Mouse (Mus musculus) B cell, adult 67 days (primary cell): Measurements from ENCODE around the gene Olfr1356. TPM values are rescaled to one million over a fixed set of nuclear protein-coding genes. Genes with fewer than 3 reads are reported as not detected.

ENCODE experiments used
- total RNA-seq, 2 experiments: library from RNA; stranded (reverse); gene quantifications; 4 replicates each; pipeline ENCODE4 v1.2.4; 2023

Gene Olfr1356
- total RNA-seq = not detected

DNA sequence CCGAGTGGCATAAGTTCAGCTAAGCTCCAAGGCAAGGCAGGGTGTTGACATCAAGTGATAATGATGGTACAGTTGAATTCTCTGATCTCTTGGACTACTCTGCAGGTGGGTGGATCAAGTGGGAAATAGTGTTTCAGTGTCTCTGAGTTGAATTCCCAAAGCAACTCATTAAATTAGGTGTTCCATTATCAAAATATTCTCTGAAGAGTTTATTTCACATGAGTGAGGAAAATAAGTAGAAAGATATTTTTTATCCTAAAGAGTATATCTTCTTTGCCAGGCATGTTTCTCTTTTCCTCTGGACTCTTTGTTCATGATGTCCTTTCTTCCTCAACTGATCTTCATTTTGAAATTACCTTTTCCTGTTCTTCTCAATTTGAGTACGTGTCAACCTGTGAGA lies at the start of gene Olfr1356:
Gene Olfr1356, minus strand, starts transcription at position 101 of the 400 bp plus-strand sequence.

DNA sequence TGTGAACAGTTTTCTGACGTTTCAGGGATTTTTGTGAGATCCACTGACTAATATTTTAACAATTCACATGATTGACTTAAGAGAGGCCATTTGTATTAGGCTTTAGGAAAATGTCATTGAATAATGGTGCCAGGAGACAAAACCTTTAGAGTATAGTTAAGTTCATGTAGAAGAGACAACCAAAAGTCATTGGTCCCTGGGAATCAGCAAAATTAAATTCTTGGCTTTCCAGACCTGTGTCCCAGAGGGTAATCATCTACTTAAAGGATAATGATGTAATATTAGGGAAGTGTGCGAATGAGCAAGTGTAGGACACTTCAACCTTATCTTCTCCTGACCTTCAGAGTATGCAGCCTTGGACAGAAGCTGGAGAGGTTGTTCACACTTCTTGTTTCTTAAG lies 23.3 kb upstream of the Olfr1356 start, which contains the start of gene Olfr1355:
Gene Olfr1355, plus strand, starts transcription at position 301 of the 400 bp plus-strand sequence.

Other genes with a start within 250 kb of the Olfr1356 start
- not detected for gene Olfr1357, start 234.1 kb downstream of the Olfr1356 start, total RNA-seq
- not detected for gene Casp14, start 133.9 kb downstream of the Olfr1356 start, total RNA-seq
- gene Ccdc105, start 99.1 kb downstream of the Olfr1356 start, total RNA-seq = not detected
- gene Slc1a6, start 71.7 kb downstream of the Olfr1356 start, total RNA-seq = not detected
- not detected for gene Olfr1355, start 23.4 kb upstream of the Olfr1356 start, total RNA-seq
- not detected for gene Olfr1354, start 61.0 kb upstream of the Olfr1356 start, total RNA-seq
- gene Olfr8, start 98.5 kb upstream of the Olfr1356 start, total RNA-seq = not detected
- gene Olfr1353, start 111.1 kb upstream of the Olfr1356 start, total RNA-seq = not detected
- gene Olfr1352, start 128.9 kb upstream of the Olfr1356 start, total RNA-seq = not detected
- gene Olfr1351, start 160.3 kb upstream of the Olfr1356 start, total RNA-seq = not detected
- not detected for gene Olfr57, start 176.6 kb upstream of the Olfr1356 start, total RNA-seq
- 10 to 100 TPM; 20.6 to 23.4 TPM for gene 2610008E11Rik, start 245.4 kb upstream of the Olfr1356 start, total RNA-seq